Mouse (Mus musculus) olfactory bulb, adult 2 months (tissue): ENCODE results near the gene Slx1b.

Experiments used
- CTCF ChIP-seq: fragments of 200-500 bp; IDR thresholded peaks from 2 replicates; pipeline ENCODE4 v1.5.1; 2012; ENCODE audit warnings: low read depth, mild to moderate bottlenecking, low read length, moderate library complexity; ENCODE audit not compliant: insufficient read depth
- POLR2A ChIP-seq: fragments of 200-500 bp; IDR thresholded peaks from 2 replicates; pipeline ENCODE4 v1.6.1; 2012; ENCODE audit warnings: mild to moderate bottlenecking, low read depth, low read length, moderate library complexity; ENCODE audit not compliant: insufficient read depth

GRCm38 (mm10) chr7:126678545-126679341 lies 16.8 kb downstream of the Slx1b start:
- no peak for TF ChIP-seq CTCF
- TF ChIP-seq POLR2A, result no peak
